Mouse (Mus musculus): Measurements from ENCODE around the gene Prickle1.

- TF ChIP-seq POLR2A (IDR thresholded peaks at IDR 0.05; ENCODE audit: borderline replicate concordance, low read depth, low read length) (no peak), CTCF (IDR thresholded peaks at IDR 0.05; ENCODE audit: low read depth, low read length) (no peak)
These were observed 114.6 kb downstream of the Prickle1 start for GRCm38 (mm10) chr15:93481112-93481511.
